Mouse (Mus musculus): ENCODE results near the gene Six4.
"Not testable (repeated sequence)": the region's sequence is repeated elsewhere in the genome, so short reads cannot be mapped to it uniquely, and the experiment has no call there.

The Six4 gene

GRCm38 (mm10) chr12:73088500-73088899 is 24.8 kb downstream of the Six4 start:
- DNase-seq (ENCODE audit: low read depth, low spot score): no peak

GRCm38 (mm10) chr12:73087086-73087485 is 26.2 kb downstream of the Six4 start:
- no peak for DNase-seq (ENCODE audit: low read depth, low spot score)

GRCm38 (mm10) chr12:73085739-73086630 is 27.3 kb downstream of the Six4 start:
- DNase-seq (ENCODE audit: low read depth, low spot score): no peak

- DNase-seq (ENCODE audit: low read depth, low spot score): no peak
Observed at GRCm38 (mm10) chr12:73083773-73084172, 29.5 kb downstream of the Six4 start.

- not testable (repeated sequence) for DNase-seq (ENCODE audit: low read depth, low spot score)
Observed at GRCm38 (mm10) chr12:73081828-73082227, 31.4 kb downstream of the Six4 start.

GRCm38 (mm10) chr12:73060805-73061410 is 52.3 kb downstream of the Six4 start:
- DNase-seq (ENCODE audit: low read depth, low spot score): no peak

GRCm38 (mm10) chr12:73057492-73057891 is 55.8 kb downstream of the Six4 start:
- DNase-seq (ENCODE audit: low read depth, low spot score): no peak

GRCm38 (mm10) chr12:73055451-73055850 is 57.8 kb downstream of the Six4 start:
- no peak for DNase-seq (ENCODE audit: low read depth, low spot score)

GRCm38 (mm10) chr12:73054576-73055185 is 58.6 kb downstream of the Six4 start:
- DNase-seq (ENCODE audit: low read depth, low spot score): no peak

- peak; percentile 34 for DNase-seq (ENCODE audit: low read depth, low spot score)
Observed at GRCm38 (mm10) chr12:73053668-73054241, 59.5 kb downstream of the Six4 start, which contains the start of gene Six1. Gene Six1 (minus strand): TSS chr12:73053887.

GRCm38 (mm10) chr12:73052651-73053591 is 60.3 kb downstream of the Six4 start:
- DNase-seq (ENCODE audit: low read depth, low spot score): no peak

- DNase-seq (ENCODE audit: low read depth, low spot score): no peak
Observed at GRCm38 (mm10) chr12:73052036-73052650, 61.1 kb downstream of the Six4 start.

GRCm38 (mm10) chr12:73050811-73051580 is 62.3 kb downstream of the Six4 start:
- no peak for DNase-seq (ENCODE audit: low read depth, low spot score)

- no peak for DNase-seq (ENCODE audit: low read depth, low spot score)
Observed at GRCm38 (mm10) chr12:73050305-73050704, 63.0 kb downstream of the Six4 start.
